Mouse (Mus musculus): Measurements from ENCODE around the gene Ptpre.
A peak's percentile ranks its signal among the peaks of the same experiment; 100 is the strongest.
"Not testable (repeated sequence)": the region's sequence is repeated elsewhere in the genome, so short reads cannot be mapped to it uniquely, and the experiment has no call there.

The Ptpre gene

GRCm38 (mm10) chr7:135605002-135605803 is 67.9 kb downstream of the Ptpre start:
- peak; percentile 79 for DNase-seq (ENCODE audit: low read depth, low spot score)

GRCm38 (mm10) chr7:135605804-135606072 is 68.5 kb downstream of the Ptpre start:
- DNase-seq (ENCODE audit: low read depth, low spot score) = no peak

GRCm38 (mm10) chr7:135608208-135608607 is 70.9 kb downstream of the Ptpre start:
- DNase-seq (ENCODE audit: low read depth, low spot score) = peak; percentile 28

GRCm38 (mm10) chr7:135609028-135609427 is 71.7 kb downstream of the Ptpre start:
- peak; percentile 15 for DNase-seq (ENCODE audit: low read depth, low spot score)

GRCm38 (mm10) chr7:135609655-135610054 is 72.4 kb downstream of the Ptpre start:
- peak; percentile 74 for DNase-seq (ENCODE audit: low read depth, low spot score)

GRCm38 (mm10) chr7:135612276-135612675 is 75.0 kb downstream of the Ptpre start:
- no peak for DNase-seq (ENCODE audit: low read depth, low spot score)

GRCm38 (mm10) chr7:135612801-135613200 is 75.5 kb downstream of the Ptpre start:
- DNase-seq (ENCODE audit: low read depth, low spot score) = peak; percentile 59

- no peak for DNase-seq (ENCODE audit: low read depth, low spot score)
Observed at GRCm38 (mm10) chr7:135613380-135613779, 76.1 kb downstream of the Ptpre start.

- DNase-seq (ENCODE audit: low read depth, low spot score) = no peak
Observed at GRCm38 (mm10) chr7:135614892-135615291, 77.6 kb downstream of the Ptpre start.

- DNase-seq (ENCODE audit: low read depth, low spot score) = not testable (repeated sequence)
Observed at GRCm38 (mm10) chr7:135616479-135616878, 79.2 kb downstream of the Ptpre start.

- DNase-seq (ENCODE audit: low read depth, low spot score) = no peak
Observed at GRCm38 (mm10) chr7:135617776-135618175, 80.5 kb downstream of the Ptpre start.

GRCm38 (mm10) chr7:135621649-135622048 is 84.4 kb downstream of the Ptpre start:
- DNase-seq (ENCODE audit: low read depth, low spot score) = no peak

- DNase-seq (ENCODE audit: low read depth, low spot score) = no peak
Observed at GRCm38 (mm10) chr7:135622241-135622640, 85.0 kb downstream of the Ptpre start.

GRCm38 (mm10) chr7:135624854-135625253 is 87.6 kb downstream of the Ptpre start:
- DNase-seq (ENCODE audit: low read depth, low spot score) = peak; percentile 29

- no peak for DNase-seq (ENCODE audit: low read depth, low spot score)
Observed at GRCm38 (mm10) chr7:135628363-135628762, 91.1 kb downstream of the Ptpre start.

- no peak for DNase-seq (ENCODE audit: low read depth, low spot score)
Observed at GRCm38 (mm10) chr7:135629019-135629418, 91.7 kb downstream of the Ptpre start.

- DNase-seq (ENCODE audit: low read depth, low spot score) = peak; percentile 88
Observed at GRCm38 (mm10) chr7:135631776-135632552, 94.7 kb downstream of the Ptpre start.

GRCm38 (mm10) chr7:135632716-135633258 is 95.5 kb downstream of the Ptpre start:
- no peak for DNase-seq (ENCODE audit: low read depth, low spot score)

- no peak for DNase-seq (ENCODE audit: low read depth, low spot score)
Observed at GRCm38 (mm10) chr7:135634851-135635624, 97.8 kb downstream of the Ptpre start.

- no peak for DNase-seq (ENCODE audit: low read depth, low spot score)
Observed at GRCm38 (mm10) chr7:135637406-135637980, 100.2 kb downstream of the Ptpre start.

GRCm38 (mm10) chr7:135639361-135639760 is 102.1 kb downstream of the Ptpre start:
- DNase-seq (ENCODE audit: low read depth, low spot score) = no peak

Data from 3T3-L1 (cell line).